Mouse (Mus musculus): ENCODE data around the gene Svep1. TPM values are rescaled to one million over a fixed set of nuclear protein-coding genes. Genes with fewer than 3 reads are reported as not detected.

Gene Svep1
- total and polyA plus RNA-seq, 2 experiments from 2014 or later: 2.2 to 10.4 TPM

DNA sequence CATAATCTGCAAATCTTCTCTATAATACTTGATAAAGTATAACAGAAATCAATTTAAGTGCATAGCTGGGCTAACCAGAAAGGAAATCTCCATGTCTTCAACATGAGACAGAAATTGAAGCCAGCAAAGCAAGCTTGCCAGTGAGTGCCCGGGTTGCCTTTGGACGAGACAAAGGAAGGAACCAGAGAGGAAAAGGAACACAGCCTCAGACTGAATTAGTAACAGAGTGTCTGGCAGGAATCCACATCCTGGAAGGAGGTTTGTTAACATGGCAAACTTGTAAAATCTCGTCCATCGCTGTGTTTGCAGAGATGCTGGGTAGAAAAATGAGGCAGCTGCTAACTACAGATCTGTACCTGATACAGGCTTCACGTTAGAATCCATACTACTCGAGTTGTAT lies 128.7 kb downstream of the Svep1 start:
- Histone ChIP-seq H3K4me1 (ENCODE audit: insufficient read depth, low read length) (0 out of 2 replicates have a peak, but pooled peaks cover 2% of the 10 kb centered on the region), H3K27ac (peak overlapping the region; percentile 23), H3K9me3 (ENCODE audit: low read length) (no peaks in the 10 kb centered on the region), H3K4me3 (ENCODE audit: low read length) (no peak overlapping the region), H3K36me3 (ENCODE audit: insufficient read depth, low read length) (no peaks in the 10 kb centered on the region), H3K4me2 (ENCODE audit: low read depth, low read length) (no peak overlapping the region), H3K9ac (replicated peaks; ENCODE audit: low read length) (no peak overlapping the region), H3K27me3 (ENCODE audit: insufficient read depth, low read length) (no peaks in the 10 kb centered on the region)
- TF ChIP-seq CTCF (IDR thresholded peaks at IDR 0.05; ENCODE audit: low read depth): no peak
- ATAC-seq (no peak), DNase-seq (ENCODE audit: low spot score) (peak; percentile 54)
- WGBS: 55% methylated on average over 6 of the region's 6 CpGs

DNA sequence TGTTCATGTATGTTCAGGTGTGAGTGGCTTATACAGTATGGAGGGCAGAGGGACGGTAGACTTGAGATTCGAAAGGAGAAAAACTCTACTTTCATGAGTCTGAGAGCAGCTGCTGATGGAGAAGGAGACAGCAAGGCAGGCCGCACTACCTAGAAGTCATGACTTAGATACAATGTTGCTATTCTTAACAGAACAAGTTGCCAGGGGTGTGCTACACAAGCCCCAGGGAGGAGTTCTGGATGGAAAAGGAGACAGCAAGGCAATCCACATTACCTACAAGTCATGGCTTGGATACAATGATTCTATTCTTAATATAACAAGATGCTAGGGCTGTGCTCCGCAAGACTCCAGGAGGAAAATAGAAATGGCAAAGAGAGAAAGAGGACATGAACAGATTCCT lies 129.1 kb downstream of the Svep1 start:
- Histone ChIP-seq H3K4me1 (ENCODE audit: insufficient read depth, low read length) (0 out of 2 replicates have a peak, but pooled peaks cover 2% of the 10 kb centered on the region), H3K9me3 (ENCODE audit: low read length) (no peaks in the 10 kb centered on the region), H3K4me3 (ENCODE audit: low read length) (no peak overlapping the region), H3K36me3 (ENCODE audit: insufficient read depth, low read length) (no peaks in the 10 kb centered on the region), H3K27ac (peak overlapping the region; percentile 23), H3K9ac (replicated peaks; ENCODE audit: low read length) (no peak overlapping the region), H3K27me3 (ENCODE audit: insufficient read depth, low read length) (no peaks in the 10 kb centered on the region), H3K4me2 (ENCODE audit: low read depth, low read length) (no peak overlapping the region)
- ATAC-seq (no peak), DNase-seq (ENCODE audit: low spot score) (no peak)
- no peak for TF ChIP-seq CTCF (IDR thresholded peaks at IDR 0.05; ENCODE audit: low read depth)
- WGBS: 77% methylated on average over 4 of the region's 4 CpGs

DNA sequence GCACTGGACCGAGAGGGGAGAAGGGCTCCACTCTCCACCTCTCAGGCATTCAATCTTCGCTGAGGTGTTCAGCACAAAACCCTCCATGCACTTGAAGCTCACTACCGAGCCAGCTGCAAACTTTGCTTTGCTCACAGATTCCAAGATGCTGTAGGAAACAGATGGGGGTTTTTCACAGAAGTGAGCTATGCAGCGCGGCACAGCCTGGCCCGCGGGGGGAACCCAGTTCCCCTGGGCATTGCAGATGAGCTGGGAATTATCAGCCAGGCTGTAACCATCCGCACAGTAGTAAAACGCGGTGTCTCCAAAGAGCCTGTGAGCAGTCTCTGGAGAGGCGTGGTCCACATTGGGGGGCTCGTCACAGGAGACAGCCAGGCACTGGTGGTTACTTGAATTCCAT lies 133.8 kb downstream of the Svep1 start:
- H3K4me2 ChIP-seq (ENCODE audit: low read depth, low read length): no peak overlapping the region
- no peak overlapping the region for H3K9ac ChIP-seq (replicated peaks; ENCODE audit: low read length)
- DNase-seq (ENCODE audit: low spot score) (no peak), ATAC-seq (no peak)
- no peaks in the 10 kb centered on the region for H3K36me3 ChIP-seq (ENCODE audit: insufficient read depth, low read length)
- H3K4me1 ChIP-seq (ENCODE audit: insufficient read depth, low read length): no peaks in the 10 kb centered on the region
- no peak for TF ChIP-seq CTCF (IDR thresholded peaks at IDR 0.05; ENCODE audit: low read depth)
- H3K27ac ChIP-seq: no peak overlapping the region
- H3K4me3 ChIP-seq (ENCODE audit: low read length): no peak overlapping the region
- WGBS: 73% methylated on average over 12 of the region's 12 CpGs
- H3K9me3 ChIP-seq (ENCODE audit: low read length): 0 out of 2 replicates have a peak, but pooled peaks cover 6% of the 10 kb centered on the region
- no peaks in the 10 kb centered on the region for H3K27me3 ChIP-seq (ENCODE audit: insufficient read depth, low read length)

DNA sequence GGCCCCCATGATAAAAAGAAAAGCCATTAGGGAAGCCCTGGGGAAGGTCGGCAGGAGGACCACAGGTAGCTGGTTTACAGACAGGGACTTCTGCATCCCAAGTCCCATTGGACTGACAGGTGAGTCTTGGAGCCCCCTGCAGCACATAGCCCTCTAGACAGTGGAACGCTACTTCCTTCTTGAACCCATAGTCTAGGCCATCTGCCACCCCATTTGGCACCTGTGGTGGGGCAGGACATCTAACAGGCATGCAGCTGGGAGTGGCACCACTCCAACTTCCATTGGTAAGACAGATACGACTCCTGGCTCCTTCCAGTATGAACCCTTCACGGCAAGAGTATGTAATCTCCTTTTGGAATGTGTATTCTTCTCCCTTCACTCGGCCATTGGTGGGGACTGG lies 137.8 kb downstream of the Svep1 start:
- no peak for DNase-seq (ENCODE audit: low spot score)
- H3K36me3 ChIP-seq (ENCODE audit: insufficient read depth, low read length): no peaks in the 10 kb centered on the region
- WGBS: 92% methylated on average over 5 of the region's 5 CpGs
- no peak for ATAC-seq
- no peaks in the 10 kb centered on the region for H3K27me3 ChIP-seq (ENCODE audit: insufficient read depth, low read length)
- H3K27ac ChIP-seq: no peak overlapping the region
- no peak overlapping the region for H3K9ac ChIP-seq (replicated peaks; ENCODE audit: low read length)
- H3K4me1 ChIP-seq (ENCODE audit: insufficient read depth, low read length): no peaks in the 10 kb centered on the region
- 0 out of 2 replicates have a peak, but pooled peaks cover 6% of the 10 kb centered on the region for H3K9me3 ChIP-seq (ENCODE audit: low read length)
- no peak for TF ChIP-seq CTCF (IDR thresholded peaks at IDR 0.05; ENCODE audit: low read depth)
- H3K4me2 ChIP-seq (ENCODE audit: low read depth, low read length): no peak overlapping the region
- H3K4me3 ChIP-seq (ENCODE audit: low read length): no peak overlapping the region

DNA sequence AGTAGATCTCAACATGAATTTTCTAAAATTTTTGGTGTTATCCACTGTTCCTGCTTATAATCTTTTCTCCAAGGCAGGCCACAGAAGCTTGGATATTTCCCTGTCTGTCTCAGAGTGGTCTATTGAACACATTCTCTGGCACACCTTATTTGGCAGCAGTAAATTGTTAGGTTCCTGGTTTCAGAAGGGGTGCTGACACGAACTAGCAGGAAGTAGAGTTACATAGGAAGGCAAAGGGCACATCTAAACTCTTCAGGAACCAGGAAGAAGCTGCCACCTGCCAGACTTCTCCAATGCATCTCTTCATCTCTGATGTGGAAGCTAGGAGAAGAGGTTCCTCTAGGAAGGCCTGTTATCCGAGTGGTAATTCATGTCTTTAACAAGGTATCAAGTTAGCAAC lies 141.9 kb downstream of the Svep1 start:
- no peak for TF ChIP-seq CTCF (IDR thresholded peaks at IDR 0.05; ENCODE audit: low read depth)
- DNase-seq (ENCODE audit: low spot score) (no peak), ATAC-seq (no peak)
- Histone ChIP-seq H3K27ac (no peak overlapping the region), H3K4me3 (ENCODE audit: low read length) (no peak overlapping the region), H3K4me1 (ENCODE audit: insufficient read depth, low read length) (no peaks in the 10 kb centered on the region), H3K36me3 (ENCODE audit: insufficient read depth, low read length) (no peaks in the 10 kb centered on the region), H3K27me3 (ENCODE audit: insufficient read depth, low read length) (no peaks in the 10 kb centered on the region), H3K9me3 (ENCODE audit: low read length) (no peaks in the 10 kb centered on the region), H3K9ac (replicated peaks; ENCODE audit: low read length) (no peak overlapping the region), H3K4me2 (ENCODE audit: low read depth, low read length) (no peak overlapping the region)
- 75% methylated on average over 2 of the region's 2 CpGs for WGBS

DNA sequence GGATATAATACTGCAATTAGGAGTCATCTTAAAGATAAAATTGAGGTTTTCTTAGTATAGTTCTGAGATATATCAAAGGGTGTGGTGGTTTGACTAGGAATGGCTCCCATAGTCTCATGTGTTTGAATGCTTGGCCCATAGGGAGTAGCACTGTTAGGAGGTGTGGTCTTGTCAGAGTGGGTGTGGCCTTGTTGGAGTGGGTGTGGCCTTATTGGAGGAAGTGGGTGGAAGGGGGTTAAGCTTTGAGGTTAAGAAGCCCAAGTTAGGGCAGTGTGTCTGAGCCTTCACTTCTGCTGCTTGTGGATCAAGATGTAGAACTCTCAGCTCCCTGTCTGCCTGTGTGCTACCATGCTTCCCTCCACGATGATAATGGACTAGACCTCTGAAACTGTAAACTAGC lies 143.7 kb downstream of the Svep1 start:
- no peaks in the 10 kb centered on the region for H3K4me1 ChIP-seq (ENCODE audit: insufficient read depth, low read length)
- no peak overlapping the region for H3K4me3 ChIP-seq (ENCODE audit: low read length)
- H3K4me2 ChIP-seq (ENCODE audit: low read depth, low read length): no peak overlapping the region
- ATAC-seq (no peak), DNase-seq (ENCODE audit: low spot score) (no peak)
- no peaks in the 10 kb centered on the region for H3K27me3 ChIP-seq (ENCODE audit: insufficient read depth, low read length)
- TF ChIP-seq CTCF (IDR thresholded peaks at IDR 0.05; ENCODE audit: low read depth): no peak
- 92% methylated on average over 1 of the region's 1 CpGs for WGBS
- H3K9ac ChIP-seq (replicated peaks; ENCODE audit: low read length): no peak overlapping the region
- H3K9me3 ChIP-seq (ENCODE audit: low read length): no peaks in the 10 kb centered on the region
- no peak overlapping the region for H3K27ac ChIP-seq
- H3K36me3 ChIP-seq (ENCODE audit: insufficient read depth, low read length): no peaks in the 10 kb centered on the region

DNA sequence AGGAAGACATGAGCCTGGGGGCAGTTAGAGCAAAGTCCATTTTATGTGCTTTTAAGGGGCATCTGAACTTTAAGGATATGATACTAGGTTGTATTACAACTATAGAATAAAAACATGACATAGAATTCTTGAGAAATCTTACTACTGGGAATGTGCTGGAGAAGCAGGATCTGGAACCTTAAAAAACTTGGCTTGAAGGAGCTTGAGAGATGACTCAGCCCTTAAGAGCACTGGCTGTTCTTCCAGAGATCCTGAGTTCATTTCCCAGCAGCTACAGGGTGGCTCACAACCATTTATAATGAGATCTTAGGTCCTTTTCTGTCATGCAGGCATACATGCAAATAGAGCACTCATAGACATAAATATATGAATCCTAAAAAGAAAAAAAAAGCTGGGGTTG lies 151.0 kb downstream of the Svep1 start:
- TF ChIP-seq CTCF (IDR thresholded peaks at IDR 0.05; ENCODE audit: low read depth): no peak
- Histone ChIP-seq H3K4me1 (ENCODE audit: insufficient read depth, low read length) (no peaks in the 10 kb centered on the region), H3K9ac (replicated peaks; ENCODE audit: low read length) (no peak overlapping the region), H3K4me2 (ENCODE audit: low read depth, low read length) (no peak overlapping the region), H3K27ac (no peak overlapping the region), H3K27me3 (ENCODE audit: insufficient read depth, low read length) (no peaks in the 10 kb centered on the region), H3K4me3 (ENCODE audit: low read length) (no peak overlapping the region), H3K9me3 (ENCODE audit: low read length) (no peaks in the 10 kb centered on the region), H3K36me3 (ENCODE audit: insufficient read depth, low read length) (no peaks in the 10 kb centered on the region)
- no peak for DNase-seq (ENCODE audit: low spot score)
- ATAC-seq: no peak
